Mouse (Mus musculus) frontal cortex, postnatal 25 days (tissue): ENCODE results near the gene Kat7.
A peak's percentile ranks its signal among the peaks of the same experiment; 100 is the strongest.

Experiments
- DNase-seq, 2 experiments: peaks; one replicate each; pipeline ENCODE4 v3.0.0; 2022; ENCODE audit warnings: low spot score in 2 of 2

Gene Kat7

GRCm38 (mm10) chr11:95231688-95232328 lies 78.2 kb downstream of the Kat7 start:
- peak; percentile 60 to 63 for DNase-seq

GRCm38 (mm10) chr11:95227467-95227866 lies 82.6 kb downstream of the Kat7 start:
- no peak for DNase-seq

GRCm38 (mm10) chr11:95225448-95225847 lies 84.6 kb downstream of the Kat7 start:
- no peak for DNase-seq
